Mouse (Mus musculus): ENCODE results near the gene Galk2.

Galk2 gene

GRCm38 (mm10) chr2:125973207-125973606 lies 114.3 kb downstream of the Galk2 start:
- 87% methylated on average over 6 of the region's 6 CpGs for WGBS

- 98% methylated on average over 10 of the region's 10 CpGs for WGBS
Observed at GRCm38 (mm10) chr2:125975206-125975605, 116.3 kb downstream of the Galk2 start.

GRCm38 (mm10) chr2:125975808-125976345 lies 117.0 kb downstream of the Galk2 start:
- WGBS: 83% methylated on average over 5 of the region's 5 CpGs

- WGBS: 76% methylated on average over 5 of the region's 5 CpGs
Observed at GRCm38 (mm10) chr2:126002291-126002690, 143.4 kb downstream of the Galk2 start.

- 41% methylated on average over 3 of the region's 3 CpGs for WGBS
Observed at GRCm38 (mm10) chr2:126006088-126006487, 147.2 kb downstream of the Galk2 start.

- 83% methylated on average over 2 of the region's 2 CpGs for WGBS
Observed at GRCm38 (mm10) chr2:126006742-126007141, 147.8 kb downstream of the Galk2 start.

GRCm38 (mm10) chr2:126014989-126015710 lies 156.2 kb downstream of the Galk2 start:
- 78% methylated on average over 12 of the region's 12 CpGs for WGBS

- 63% methylated on average over 3 of the region's 3 CpGs for WGBS
Observed at GRCm38 (mm10) chr2:126015763-126016473, 157.0 kb downstream of the Galk2 start.

- 64% methylated on average over 8 of the region's 8 CpGs for WGBS
Observed at GRCm38 (mm10) chr2:126031186-126031900, 172.4 kb downstream of the Galk2 start.

- WGBS: 69% methylated on average over 8 of the region's 8 CpGs
Observed at GRCm38 (mm10) chr2:126033114-126033972, 174.4 kb downstream of the Galk2 start.

All from cerebral cortex, adult 2 months (tissue).